28 mouse cellular contexts compared by ENCODE assay signal in the genomic region with DNA sequence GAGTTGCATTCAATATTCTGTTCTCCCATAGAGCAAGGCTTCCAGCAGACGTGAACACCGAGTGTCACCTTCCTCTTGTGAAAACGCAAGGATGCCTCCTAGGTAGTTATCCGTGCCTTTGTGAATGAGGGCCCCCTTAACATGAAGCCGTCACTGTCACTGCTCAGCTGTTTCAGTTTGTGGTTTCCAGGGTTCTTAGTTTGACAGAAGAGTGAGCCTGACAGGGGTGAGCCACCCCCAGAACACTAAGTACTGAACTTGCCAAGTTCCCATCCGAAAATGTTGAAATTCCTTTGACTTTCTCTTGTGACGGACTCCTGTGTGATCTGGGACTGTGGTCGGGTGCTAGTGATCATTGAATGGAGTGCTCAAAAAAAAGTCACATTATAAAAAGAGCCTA.
DNase-seq lines count a peak whose midpoint lies in the region; ATAC-seq and TF ChIP-seq lines count a peak whose summit lies in the region.
"Had no signal": no experiment of that assay in that cellular context is flagged by ENCODE, and none has a peak within 500 bp of the region (broad histone marks: within the 10 kb centered on the region; RNA-seq: fewer than 3 reads in every experiment).

No protein-coding gene starts in this region.

- no peaks in the 10 kb centered on the region for H3K36me3 ChIP-seq in heart, embryonic 16.5 days (ENCODE audit: control insufficient read depth, insufficient read depth)
- no peaks in the 10 kb centered on the region for H3K36me3 ChIP-seq in thymus, adult 2 months (ENCODE audit: control insufficient read depth, insufficient read depth, low read length)
- H3K36me3 ChIP-seq: embryonic facial prominence, embryonic 15.5 days; forebrain, embryonic 15.5 days had no signal

- no peak for TF ChIP-seq POLR2A in thymus, adult 2 months (IDR thresholded peaks at IDR 0.05; ENCODE audit: control insufficient read depth, extremely low read depth, insufficient read depth, low read length, poor library complexity)

- no peak for TF ChIP-seq CTCF in thymus, adult 2 months (IDR thresholded peaks at IDR 0.05; ENCODE audit: borderline replicate concordance, control insufficient read depth, extremely low read depth, insufficient read depth, low read length, poor library complexity)

- no peaks in the 10 kb centered on the region for H3K9me3 ChIP-seq in heart, embryonic 16.5 days (replicated peaks; ENCODE audit: control insufficient read depth, low read length)
- H3K9me3 ChIP-seq: embryonic facial prominence, embryonic 15.5 days; forebrain, embryonic 15.5 days; heart, embryonic 12.5 days; hindbrain, embryonic 10.5 days; kidney, embryonic 15.5 days; liver, embryonic 12.5 days had no signal

- H3K27ac ChIP-seq in heart, embryonic 16.5 days (ENCODE audit: low read length) = 0 out of 2 replicates have a peak overlapping the region, but pooled peaks have one; percentile 36
- H3K27ac ChIP-seq in thymus, adult 2 months (ENCODE audit: control insufficient read depth, insufficient read depth, low read length) = no peak overlapping the region
- H3K27ac ChIP-seq: embryonic facial prominence, embryonic 15.5 days; forebrain, embryonic 15.5 days; hindbrain, embryonic 10.5 days; kidney, embryonic 15.5 days; liver, embryonic 12.5 days; stomach, postnatal 0 days had no signal

- no peak for ATAC-seq in heart, embryonic 16.5 days (replicated peaks; ENCODE audit: extremely low read depth, insufficient read depth, low FRiP score)
- ATAC-seq in megakaryocyte progenitor cell, adult 5-6 weeks (replicated peaks; ENCODE audit: poor library complexity) = peak; percentile 56
- ATAC-seq: activated CD4-positive, CD25-positive, alpha-beta regulatory T cell, adult 4 months; forebrain, embryonic 15.5 days; hindbrain, embryonic 16.5 days; intestine, embryonic 16.5 days; liver, embryonic 12.5 days had no signal

- no peak overlapping the region for H3K9ac ChIP-seq in heart, embryonic 16.5 days (ENCODE audit: low read length)
- H3K9ac ChIP-seq: embryonic facial prominence, embryonic 15.5 days; forebrain, embryonic 15.5 days; heart, embryonic 12.5 days; kidney, embryonic 15.5 days; liver, embryonic 12.5 days had no signal

- H3K4me2 ChIP-seq in heart, embryonic 16.5 days (ENCODE audit: low read depth, low read length) = no peak overlapping the region
- H3K4me2 ChIP-seq: embryonic facial prominence, embryonic 15.5 days; forebrain, embryonic 15.5 days; heart, embryonic 12.5 days; kidney, embryonic 15.5 days; liver, embryonic 12.5 days had no signal

- peaks cover 26% of the 10 kb centered on the region for H3K4me1 ChIP-seq in heart, embryonic 16.5 days (ENCODE audit: control insufficient read depth, insufficient read depth, low read length)
- peaks cover 20% of the 10 kb centered on the region for H3K4me1 ChIP-seq in thymus, adult 2 months (replicated peaks; ENCODE audit: control insufficient read depth, insufficient read depth, low read length)

- H3K4me3 ChIP-seq in heart, embryonic 16.5 days (ENCODE audit: low read length) = no peak overlapping the region
- no peak overlapping the region for H3K4me3 ChIP-seq in thymus, adult 2 months (ENCODE audit: control insufficient read depth, insufficient read depth, low read length)
- H3K4me3 ChIP-seq: embryonic facial prominence, embryonic 15.5 days; forebrain, embryonic 15.5 days; heart, embryonic 12.5 days; hindbrain, embryonic 10.5 days; kidney, embryonic 15.5 days; liver, embryonic 12.5 days had no signal

- no peaks in the 10 kb centered on the region for H3K27me3 ChIP-seq in heart, embryonic 16.5 days (ENCODE audit: control insufficient read depth, insufficient read depth, low read length)
- no peaks in the 10 kb centered on the region for H3K27me3 ChIP-seq in thymus, adult 2 months (ENCODE audit: control insufficient read depth, insufficient read depth, low read length)
- H3K27me3 ChIP-seq: embryonic facial prominence, embryonic 15.5 days; forebrain, embryonic 15.5 days; heart, embryonic 12.5 days; kidney, embryonic 15.5 days; liver, embryonic 12.5 days had no signal

- DNase-seq in heart, adult 8-10 months (ENCODE audit: low spot score) = no peak
- peak; percentile 12 to 18 for DNase-seq in thymus, postnatal 10 days (ENCODE audit: low spot score in 2 of 2)
- no peak for DNase-seq in thymus, adult 2 months
- no peak for DNase-seq in urinary bladder, adult 18-20 months (ENCODE audit: low spot score in 2 of 2)
- no peak for DNase-seq in urinary bladder, postnatal 14 days (ENCODE audit: low spot score)
- DNase-seq: adrenal gland, postnatal 10 days; cerebellum, adult 2 months; cerebellum, postnatal 25 days; embryo, embryonic 11 days; gastrocnemius, postnatal 36 days; kidney, postnatal 36 days; layer of hippocampus, postnatal 36 days; lung, adult 18-20 months; lung, postnatal 14 days; midbrain, embryonic 14.5 days; right cerebral cortex, postnatal 14 days had no signal

- 47% methylated on average over 8 of the region's 8 CpGs for WGBS in heart, embryonic 16.5 days
- WGBS in thymus, adult 2 months = 32% methylated on average over 8 of the region's 8 CpGs

Comparison
In these comparisons a context has a peak if more than half of its experiments do, and no peak if none do; other contexts are left out.
1. DNase-seq: peak in thymus, postnatal 10 days (2 of 2); none in heart, adult 8-10 months (single experiment), thymus, adult 2 months (single experiment), urinary bladder, adult 18-20 months (0 of 2) and urinary bladder, postnatal 14 days (single experiment).